Mouse (Mus musculus): ENCODE measurements around the gene Kcna3. TPM values are rescaled to one million over a fixed set of nuclear protein-coding genes. Genes with fewer than 3 reads are reported as not detected.
A peak's percentile ranks its signal among the peaks of the same experiment; 100 is the strongest.

Kcna3 gene
- under 1 TPM in 1 of 2 experiments, not detected in 1; 0.12 TPM for total RNA-seq (2021)
- long read RNA-seq, experiment 1, result 0 reads
- long read RNA-seq, experiment 2, result 0 reads

DNA sequence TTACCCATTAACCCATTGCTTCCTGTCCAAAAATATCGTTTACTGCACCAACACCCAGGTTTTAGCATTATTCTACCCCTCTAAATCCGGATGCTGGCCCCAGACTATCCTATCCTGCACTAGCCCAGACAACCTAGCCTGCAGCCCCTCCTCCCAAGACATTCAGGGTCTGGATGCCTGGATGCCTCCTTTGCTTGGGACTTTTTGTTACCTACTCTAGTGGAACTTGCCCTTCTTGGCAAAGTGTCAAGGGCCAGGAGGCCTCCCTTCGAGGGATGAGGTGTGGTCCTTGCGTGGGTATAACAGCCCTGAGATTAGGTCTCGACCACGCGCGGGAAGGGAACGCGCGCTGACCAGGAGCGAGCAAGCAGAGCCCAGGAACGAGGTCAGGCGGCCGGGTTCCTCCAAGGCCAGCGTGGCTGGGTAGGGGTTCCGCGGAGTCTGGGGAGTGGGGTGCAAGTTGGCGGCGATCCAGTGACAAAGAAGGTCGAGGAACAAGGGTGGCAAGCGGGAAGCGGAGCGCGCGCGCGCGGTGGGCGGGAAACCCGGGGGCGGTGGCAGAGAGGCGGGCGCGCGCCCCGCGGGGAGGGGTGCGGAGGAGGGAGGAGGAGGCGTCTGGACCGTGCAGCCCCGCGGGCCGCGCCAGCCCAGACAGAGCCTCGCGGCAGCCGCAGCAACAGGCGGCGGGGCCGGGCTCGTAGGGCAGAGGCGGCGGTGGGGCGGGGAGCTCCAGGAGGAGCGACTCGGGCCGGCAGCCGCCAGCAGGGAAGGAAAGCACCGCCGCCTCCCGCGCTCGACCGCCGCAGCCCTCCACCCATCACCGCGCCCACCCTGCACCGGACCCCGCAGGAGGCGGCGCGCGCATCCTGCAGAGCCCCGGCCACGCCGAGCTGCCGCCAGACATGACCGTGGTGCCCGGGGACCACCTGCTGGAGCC is at the start of gene Kcna3:
Gene Kcna3, plus strand, starts transcription at position 649 of the 937 bp plus-strand sequence.
- peak; percentile 34 for DNase-seq (ENCODE audit: low spot score)

DNA sequence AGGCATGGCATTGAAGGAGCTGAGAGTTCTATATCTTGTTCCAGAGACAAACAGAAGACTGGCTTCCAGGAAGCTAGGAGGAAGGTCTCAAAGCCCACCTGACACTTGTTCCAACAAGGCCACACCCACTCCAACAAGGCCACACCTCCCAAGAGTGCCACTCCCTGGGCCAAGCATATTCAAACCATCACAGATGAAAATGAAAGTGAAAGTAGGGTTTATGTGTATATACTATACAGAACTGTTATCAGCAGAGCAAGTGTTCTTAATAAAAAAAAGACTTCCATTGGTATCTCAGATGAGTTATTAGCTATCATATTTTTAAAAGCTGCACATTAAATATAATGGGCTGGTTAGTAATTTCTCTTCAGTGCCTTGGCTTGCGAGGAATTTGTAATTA is 44.6 kb upstream of the Kcna3 start:
- DNase-seq (ENCODE audit: low spot score), result no peak

DNA sequence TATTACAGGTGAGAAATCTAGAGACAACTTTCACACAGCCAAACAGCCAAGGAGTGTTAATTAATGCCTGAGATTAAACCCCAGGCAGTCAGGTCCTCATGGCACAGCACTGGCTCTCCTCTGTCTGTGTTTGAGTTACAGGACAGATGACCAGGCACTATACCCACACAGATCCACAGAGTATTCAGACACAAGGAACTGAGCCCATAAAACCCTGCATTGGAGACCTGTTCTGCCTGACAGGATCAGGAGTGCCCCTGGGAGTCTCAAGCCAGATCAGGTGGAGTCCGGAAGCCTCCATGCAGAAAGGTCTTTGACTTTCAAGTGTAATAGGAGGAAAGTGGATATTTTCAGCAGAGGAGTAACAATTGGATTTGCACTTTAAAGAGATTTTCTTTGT is 40.6 kb upstream of the Kcna3 start:
- no peak for DNase-seq (ENCODE audit: low spot score)

DNA sequence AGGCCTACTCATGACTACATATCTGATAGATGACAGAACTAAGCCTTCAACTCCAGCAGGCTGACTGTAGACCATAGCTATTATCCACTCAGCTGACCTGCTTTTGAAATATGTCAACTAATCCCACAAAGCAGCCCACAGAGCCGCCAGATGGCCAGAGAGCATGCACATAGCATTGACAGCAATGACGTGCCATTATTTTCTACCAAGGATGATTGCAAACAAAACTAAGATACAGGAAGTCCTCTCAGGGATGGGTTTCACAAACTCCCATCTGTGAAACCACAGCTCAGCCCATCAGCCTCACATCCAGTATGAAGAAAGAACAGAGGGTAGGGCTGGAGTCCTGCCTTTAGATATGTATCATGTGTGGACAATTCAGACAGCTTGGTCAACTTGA is 39.8 kb upstream of the Kcna3 start:
- no peak for DNase-seq (ENCODE audit: low spot score)

DNA sequence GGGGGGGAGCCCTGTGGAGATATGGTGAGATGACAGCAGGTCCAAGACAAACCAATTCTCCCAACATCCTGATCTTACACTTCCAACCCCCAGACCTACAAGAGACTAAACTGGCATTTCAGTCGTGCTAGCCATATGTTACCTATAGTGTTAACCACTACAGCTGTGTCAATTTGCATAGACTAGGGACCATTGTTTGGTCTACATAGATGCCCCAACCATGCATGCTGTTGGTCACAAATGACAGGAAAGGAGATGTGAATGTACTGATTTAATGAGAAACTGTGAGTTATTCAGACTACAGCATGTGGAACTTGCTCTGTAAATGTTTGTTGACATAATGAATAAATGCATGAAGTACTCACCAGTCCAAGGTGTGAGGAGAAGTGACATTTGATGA is 37.6 kb upstream of the Kcna3 start:
- no peak for DNase-seq (ENCODE audit: low spot score)

DNA sequence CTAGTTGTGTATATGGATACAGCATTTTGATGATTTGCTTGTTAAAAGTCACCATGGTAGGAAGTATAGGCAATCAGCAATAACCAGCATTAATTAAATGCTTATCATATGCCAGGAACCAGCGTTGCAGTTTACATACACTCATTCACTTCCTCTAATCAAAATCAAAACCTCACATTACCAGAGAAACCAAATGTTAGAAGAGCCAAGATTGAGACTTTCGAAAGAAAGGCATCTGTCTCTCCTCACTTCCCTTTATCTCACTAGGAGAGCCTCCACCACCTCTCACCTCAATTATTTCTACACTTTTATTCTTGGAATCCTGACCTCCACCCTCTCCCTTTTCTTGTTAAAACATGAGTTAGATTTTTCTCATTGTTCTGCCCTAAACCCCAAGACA is 35.8 kb upstream of the Kcna3 start:
- no peak for DNase-seq (ENCODE audit: low spot score)

DNA sequence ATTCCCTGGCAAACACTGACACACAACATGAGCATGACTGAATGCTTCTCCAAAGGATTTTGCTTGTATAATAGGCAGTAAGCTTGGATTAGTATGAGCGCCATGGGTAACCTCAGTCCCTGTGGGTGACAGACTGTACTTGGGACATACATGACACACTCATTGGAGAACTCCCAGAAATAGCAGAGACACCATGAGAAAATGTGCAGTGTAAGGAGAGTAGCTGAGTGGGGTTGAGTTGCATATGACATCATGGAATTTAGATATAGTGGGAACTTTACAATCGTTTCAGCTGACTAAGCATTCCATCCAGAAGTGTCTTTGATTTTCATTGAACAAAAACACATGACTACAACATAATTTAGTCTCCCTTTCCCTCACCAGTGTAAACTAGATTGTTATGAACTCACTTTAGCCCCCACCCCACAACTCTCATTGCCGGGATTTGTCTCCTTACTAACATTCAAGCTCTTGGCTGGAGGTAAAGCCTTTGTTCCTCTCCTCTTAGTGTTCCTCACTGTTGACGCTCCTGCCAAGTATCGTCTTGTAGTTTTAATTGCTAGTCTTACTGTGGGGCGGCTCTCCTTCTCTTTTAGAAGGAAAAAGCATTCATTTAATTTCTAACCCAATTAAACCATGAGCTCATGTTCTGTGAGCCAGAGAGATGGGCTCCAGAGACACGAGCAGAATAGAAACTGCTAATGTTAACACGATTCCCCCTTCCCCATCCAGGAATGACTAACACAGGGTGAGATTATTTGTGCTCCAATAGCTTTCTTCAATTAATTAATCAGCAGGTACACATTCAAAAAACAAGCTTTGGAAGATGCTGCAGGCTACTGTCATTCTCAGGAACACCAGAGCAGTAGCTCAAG is 33.5 kb upstream of the Kcna3 start:
- DNase-seq (ENCODE audit: low spot score), result no peak

DNA sequence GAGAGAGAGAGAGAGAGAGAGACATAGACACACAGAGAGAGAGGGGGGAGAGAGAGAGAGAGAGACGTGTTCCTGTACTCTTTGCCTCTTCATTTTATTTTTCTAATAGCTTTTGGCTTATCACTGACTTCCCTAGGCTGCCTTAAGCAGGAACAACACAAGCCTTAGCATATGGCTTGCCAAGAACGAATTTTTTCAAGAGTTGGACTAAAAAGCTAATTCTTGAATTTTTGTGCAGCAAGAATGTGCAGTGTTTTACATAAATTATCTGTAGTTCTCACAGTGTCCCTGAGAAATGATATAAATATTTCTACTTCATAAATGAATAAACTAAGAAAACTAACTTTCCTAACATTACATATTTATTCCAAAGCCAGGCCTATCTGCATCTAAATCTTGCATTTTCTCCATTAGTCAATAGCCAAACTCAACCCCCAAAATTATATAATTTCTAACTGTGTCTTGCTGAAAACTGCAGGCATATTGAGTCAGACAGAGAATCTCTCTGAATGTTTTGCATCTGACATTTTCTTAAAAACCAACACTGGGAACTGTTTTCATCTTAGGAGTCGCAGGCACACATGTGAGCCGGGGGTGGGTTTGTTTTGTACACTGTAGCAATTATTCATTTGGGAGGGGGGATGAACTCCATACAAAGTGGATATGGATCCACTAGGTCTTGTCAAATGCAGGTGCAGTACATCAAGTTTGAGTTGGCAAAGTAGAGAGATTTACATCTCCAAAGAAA is 26.5 kb upstream of the Kcna3 start:
- DNase-seq (ENCODE audit: low spot score), result no peak

DNA sequence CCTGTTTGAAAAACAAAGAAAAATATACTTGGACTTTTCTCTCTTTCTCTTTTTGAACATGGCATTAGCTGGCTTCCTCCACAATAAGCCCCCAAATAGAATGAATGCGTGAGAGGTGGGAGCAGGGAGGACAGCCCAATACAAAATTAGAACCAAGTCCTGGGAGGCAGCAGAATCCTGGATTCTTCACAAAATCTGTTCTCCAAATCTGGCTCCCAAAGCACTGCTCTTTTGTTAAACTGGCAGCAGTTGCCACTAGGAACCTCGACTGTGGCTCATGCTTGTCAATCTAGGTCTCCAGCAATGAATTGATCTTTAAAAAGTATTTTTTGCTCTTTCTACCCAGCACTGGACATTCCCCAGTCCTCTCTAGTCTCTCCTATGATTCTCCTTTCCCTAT is 17.7 kb upstream of the Kcna3 start:
- DNase-seq (ENCODE audit: low spot score), result no peak

DNA sequence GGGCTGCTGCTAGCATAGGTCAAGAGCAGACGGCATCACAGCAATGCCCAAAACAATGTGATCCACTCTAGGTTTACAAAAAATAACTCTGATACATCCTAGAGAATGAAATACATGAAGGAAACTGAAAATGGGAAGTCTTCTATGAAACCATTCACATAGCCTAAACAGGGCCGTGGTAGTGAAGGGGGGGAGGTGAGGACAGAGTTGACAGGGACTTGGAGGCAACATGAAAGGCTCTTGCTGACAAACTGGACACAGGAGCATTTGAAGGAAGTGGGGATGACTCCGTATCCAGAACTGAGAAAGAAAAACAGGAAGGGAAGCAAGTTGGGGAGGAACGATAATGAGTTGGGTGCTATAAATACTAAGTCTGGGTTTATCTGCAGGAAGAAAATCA is 4.4 kb upstream of the Kcna3 start:
- no peak for DNase-seq (ENCODE audit: low spot score)

DNA sequence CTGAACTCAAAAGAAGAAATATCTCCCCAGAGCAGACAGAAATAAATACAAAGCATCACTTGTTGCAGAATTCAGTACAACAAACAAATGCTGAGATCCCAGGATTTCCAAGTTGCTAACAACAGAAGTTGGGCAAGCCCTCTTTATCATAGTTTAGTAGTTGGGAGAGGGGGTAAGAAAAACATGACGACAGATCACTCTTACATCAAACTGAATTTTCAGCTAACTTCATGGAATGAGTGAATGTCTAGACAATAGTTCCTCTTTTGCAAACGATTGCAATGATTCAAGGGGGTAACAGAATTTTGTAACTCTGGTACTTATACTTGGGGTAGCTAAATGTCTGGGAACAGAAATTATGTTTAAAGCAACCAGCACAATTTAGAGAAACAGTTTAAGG is 1.2 kb upstream of the Kcna3 start:
- DNase-seq (ENCODE audit: low spot score), result no peak

DNA sequence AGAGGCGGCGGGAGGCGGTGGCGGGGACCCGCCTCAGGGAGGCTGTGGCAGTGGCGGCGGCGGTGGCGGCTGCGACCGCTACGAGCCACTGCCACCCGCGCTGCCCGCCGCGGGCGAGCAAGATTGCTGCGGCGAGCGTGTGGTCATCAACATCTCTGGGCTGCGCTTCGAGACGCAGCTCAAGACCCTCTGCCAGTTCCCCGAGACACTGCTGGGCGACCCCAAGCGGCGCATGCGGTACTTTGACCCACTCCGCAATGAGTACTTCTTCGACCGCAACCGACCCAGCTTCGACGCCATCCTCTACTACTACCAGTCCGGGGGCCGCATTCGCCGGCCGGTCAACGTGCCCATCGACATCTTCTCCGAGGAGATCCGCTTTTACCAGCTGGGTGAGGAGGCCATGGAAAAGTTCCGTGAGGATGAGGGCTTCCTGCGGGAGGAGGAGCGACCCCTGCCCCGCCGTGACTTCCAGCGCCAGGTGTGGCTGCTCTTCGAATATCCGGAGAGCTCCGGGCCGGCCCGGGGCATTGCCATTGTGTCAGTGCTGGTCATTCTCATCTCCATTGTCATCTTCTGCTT is 580 bp downstream of the Kcna3 start:
- no peak for DNase-seq (ENCODE audit: low spot score)

DNA sequence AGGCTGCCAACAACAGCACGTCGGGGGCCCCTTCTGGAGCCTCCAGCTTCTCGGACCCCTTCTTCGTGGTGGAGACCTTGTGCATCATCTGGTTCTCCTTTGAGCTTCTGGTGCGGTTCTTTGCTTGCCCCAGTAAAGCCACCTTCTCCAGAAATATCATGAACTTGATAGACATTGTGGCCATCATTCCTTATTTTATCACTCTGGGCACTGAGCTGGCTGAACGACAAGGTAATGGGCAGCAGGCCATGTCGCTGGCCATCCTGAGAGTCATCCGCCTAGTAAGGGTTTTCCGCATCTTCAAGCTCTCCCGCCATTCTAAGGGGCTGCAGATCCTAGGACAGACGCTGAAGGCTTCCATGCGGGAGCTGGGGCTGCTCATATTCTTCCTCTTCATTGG is 1.1 kb downstream of the Kcna3 start:
- no peak for DNase-seq (ENCODE audit: low spot score)

DNA sequence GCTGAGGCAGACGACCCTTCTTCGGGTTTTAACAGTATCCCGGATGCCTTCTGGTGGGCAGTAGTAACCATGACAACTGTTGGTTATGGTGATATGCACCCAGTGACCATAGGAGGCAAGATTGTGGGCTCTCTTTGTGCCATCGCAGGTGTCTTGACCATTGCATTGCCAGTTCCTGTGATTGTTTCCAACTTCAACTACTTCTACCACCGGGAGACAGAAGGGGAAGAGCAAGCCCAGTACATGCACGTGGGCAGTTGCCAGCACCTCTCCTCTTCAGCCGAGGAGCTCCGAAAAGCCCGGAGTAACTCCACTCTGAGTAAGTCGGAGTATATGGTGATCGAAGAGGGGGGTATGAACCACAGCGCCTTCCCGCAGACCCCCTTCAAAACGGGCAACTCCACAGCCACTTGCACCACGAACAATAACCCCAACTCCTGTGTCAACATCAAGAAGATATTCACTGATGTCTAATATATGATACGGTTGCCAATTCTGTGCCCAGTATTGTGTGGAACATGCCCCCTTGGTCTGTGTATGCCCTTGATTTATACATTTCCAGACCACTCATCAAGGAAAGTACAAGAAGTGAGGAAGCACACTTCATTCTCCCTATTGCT is 1.7 kb downstream of the Kcna3 start:
- DNase-seq (ENCODE audit: low spot score), result no peak

DNA sequence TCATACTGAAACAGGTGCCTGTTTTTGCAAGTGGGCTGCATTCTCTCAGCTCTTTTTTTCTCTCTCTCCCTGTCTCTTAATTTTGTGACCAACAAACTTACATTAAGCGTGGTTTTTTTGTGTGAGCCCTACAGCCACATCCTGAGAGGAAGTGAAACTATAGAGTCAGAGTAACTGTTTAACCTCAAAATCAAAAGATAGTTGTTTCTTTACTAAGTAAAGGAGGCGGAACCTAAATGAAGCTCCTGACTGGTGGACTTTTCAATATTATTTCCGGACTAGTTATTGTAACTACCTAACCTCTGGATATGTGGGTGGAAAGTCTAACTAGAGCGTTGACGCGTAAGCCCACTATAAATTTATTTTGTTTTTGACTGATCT is 2.2 kb downstream of the Kcna3 start:
- no peak for DNase-seq (ENCODE audit: low spot score)

DNA sequence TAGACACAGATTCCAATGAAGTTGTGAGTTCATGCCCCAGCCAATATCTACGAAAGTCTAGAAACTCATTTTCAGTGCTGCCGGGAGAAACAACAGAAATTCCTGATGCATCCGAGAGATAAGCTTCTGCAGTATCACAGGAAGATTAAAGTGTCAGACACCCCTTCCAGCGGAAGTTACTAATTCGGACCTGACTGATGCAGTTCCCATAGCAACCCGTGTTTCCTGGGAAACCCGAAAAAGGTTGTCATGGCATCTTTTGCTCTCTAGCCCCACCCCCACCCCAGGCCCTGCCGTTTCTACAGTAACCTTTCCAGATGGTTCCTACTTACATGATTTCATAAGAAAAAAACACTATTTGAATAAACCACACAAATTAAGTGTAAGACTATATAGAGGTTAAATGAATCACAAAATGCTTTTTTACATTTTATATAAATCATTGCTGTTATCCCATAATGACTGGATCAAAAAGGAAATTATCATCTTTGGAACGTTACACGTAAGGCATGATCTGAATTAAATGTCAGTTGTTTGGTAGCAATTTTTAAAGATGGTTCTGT is 2.8 kb downstream of the Kcna3 start:
- no peak for DNase-seq (ENCODE audit: low spot score)

DNA sequence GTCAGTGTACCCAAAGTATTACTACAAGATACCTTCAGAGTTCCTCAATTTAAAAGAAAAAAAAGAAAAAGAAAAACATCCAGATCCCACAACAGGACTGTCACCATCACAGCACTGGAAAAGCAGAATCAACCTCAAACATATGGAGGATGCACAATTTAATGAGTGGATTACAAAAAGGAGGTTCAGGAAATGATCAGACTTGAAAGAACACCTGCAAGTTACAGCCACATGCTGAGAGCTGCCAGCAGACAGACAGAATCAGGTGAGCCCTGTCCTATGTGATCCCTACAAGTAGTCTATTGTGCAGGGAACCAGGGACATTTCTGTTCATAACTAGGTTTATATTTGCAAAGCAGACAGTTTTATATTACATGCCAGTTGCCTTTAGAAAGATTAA is 3.3 kb downstream of the Kcna3 start:
- no peak for DNase-seq (ENCODE audit: low spot score)

DNA sequence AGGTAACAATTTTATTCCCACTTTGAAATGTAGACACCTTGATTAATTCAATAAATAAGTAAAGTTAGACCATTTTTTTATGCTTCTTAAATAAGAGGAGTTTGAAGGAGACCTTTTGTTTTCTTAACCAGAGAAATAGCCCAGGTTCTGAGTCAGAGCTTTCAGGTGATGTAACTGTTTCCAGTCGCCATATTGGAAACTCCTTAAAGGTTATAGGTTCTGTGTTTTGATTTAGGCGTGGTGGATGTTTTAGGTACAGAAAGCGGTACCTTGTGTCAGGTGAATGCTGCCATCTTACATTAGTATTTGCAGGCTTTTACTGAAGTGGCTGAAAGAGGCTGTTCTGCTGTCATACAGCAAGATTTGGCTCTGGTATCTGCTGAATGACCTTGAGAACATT is 4.4 kb downstream of the Kcna3 start:
- no peak for DNase-seq (ENCODE audit: low spot score)

DNA sequence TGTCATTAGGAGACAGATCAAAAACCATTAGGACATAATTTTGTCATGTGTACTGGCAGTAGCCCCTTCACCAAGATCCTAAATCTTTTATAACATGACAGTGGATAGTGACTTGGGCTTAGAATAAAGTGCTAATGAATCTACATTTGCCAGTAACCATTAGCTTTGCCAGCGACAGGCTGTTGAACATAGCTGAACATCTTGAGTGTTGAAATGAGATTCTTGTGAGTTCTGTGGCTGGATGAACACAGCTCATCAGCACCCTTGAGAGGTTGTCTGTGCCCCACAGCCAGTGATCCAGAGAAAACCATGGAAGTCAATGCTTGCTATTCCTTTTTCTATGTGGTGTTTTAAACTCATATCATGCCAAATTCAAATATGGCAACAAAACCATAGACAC is 5.7 kb downstream of the Kcna3 start:
- DNase-seq (ENCODE audit: low spot score), result no peak

DNA sequence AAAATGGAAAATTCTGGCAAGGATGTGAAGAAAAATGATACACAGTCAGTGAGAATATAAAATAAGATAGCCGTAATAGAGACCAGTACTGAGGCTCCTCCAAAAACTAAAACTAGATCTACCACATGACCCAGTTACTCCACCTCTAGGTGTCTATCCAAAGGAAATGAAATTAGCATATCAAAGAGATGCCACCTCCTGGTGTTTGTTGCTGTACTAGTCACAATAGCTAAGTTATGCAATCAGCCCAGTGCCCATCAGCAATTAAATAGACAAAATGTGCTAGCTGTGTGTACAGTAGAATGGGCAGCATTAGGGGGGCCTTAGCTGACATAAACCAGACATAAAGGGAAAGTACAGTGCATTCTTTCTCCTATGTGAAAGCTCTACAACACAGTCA is 25.5 kb downstream of the Kcna3 start:
- DNase-seq (ENCODE audit: low spot score), result no peak

DNA sequence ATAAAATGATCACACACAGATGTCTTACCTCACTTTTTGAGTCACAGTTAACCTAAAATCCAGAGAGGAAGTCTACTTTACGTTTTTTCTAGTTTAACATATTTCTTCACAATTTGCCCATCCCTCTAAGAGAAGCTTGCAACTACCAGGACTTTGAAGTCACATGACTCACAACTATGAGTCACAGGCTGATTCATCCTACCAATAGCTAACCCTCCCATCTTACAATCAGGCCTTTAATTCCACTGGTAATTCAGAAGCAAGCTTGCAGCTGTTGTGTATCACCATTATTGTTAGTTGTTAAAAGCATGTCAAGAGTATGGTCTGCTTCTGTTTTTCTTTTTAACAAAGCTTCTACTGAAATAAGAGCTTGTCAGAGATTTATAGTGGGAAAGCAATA is 26.8 kb downstream of the Kcna3 start:
- DNase-seq (ENCODE audit: low spot score), result no peak

Measured in gastrocnemius, adult 18-20 months (tissue).